Comparison of ENCODE assay signal across 8 mouse cellular contexts in the genomic region with DNA sequence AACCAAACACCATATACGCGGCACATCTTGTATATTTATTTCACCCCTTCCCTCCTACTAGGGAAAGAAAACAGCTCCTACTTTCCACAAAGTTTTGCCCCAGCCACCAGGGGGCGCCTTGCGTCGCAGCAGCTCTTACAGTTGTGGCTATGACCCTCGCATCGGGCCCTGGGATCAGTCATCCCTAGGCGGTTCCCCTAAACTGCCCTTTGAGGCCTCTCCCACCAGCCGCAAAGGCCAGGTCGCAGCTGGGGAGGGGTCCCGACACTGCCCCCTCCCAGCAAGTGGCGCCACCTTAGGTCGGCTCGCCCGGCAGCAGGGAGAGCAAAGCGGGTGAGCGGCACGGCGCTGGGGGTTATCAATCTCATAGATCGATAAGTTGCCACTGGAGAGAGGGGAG. TPM values are rescaled to one million over a fixed set of nuclear protein-coding genes. Genes with fewer than 3 reads are reported as not detected.
DNase-seq lines count a peak whose midpoint lies in the region; ATAC-seq lines count a peak whose summit lies in the region.

No protein-coding gene starts in this region.

- H3K4me1 ChIP-seq in embryonic facial prominence, embryonic 15.5 days = peaks cover 52% of the 10 kb centered on the region
- H3K4me1 ChIP-seq in limb, embryonic 11.5 days (ENCODE audit: control insufficient read depth, insufficient read depth, low read length) = peaks cover 32% of the 10 kb centered on the region
- peaks cover 50% of the 10 kb centered on the region for H3K4me1 ChIP-seq in midbrain, embryonic 12.5 days

- DNase-seq in CD4-positive, CD25-positive, alpha-beta regulatory T cell, adult 2 months (ENCODE audit: low read depth, low spot score) = peak; percentile 21
- peak; percentile 84 for DNase-seq in adrenal gland, postnatal 14 days
- DNase-seq in heart, postnatal 4 days = peak; percentile 51
- DNase-seq in limb, embryonic 11.5 days (ENCODE audit: low spot score) = peak; percentile 79

- H3K4me2 ChIP-seq in embryonic facial prominence, embryonic 15.5 days (replicated peaks) = peak overlapping the region; percentile 67
- peak overlapping the region; percentile 94 for H3K4me2 ChIP-seq in limb, embryonic 11.5 days (ENCODE audit: low read depth, severe bottlenecking)
- peak overlapping the region; percentile 89 for H3K4me2 ChIP-seq in midbrain, embryonic 12.5 days (replicated peaks)

- H3K27me3 ChIP-seq in embryonic facial prominence, embryonic 15.5 days = peaks cover 13% of the 10 kb centered on the region
- peaks cover 5% of the 10 kb centered on the region for H3K27me3 ChIP-seq in limb, embryonic 11.5 days (ENCODE audit: control insufficient read depth, insufficient read depth, low read length)
- peaks cover 36% of the 10 kb centered on the region for H3K27me3 ChIP-seq in midbrain, embryonic 12.5 days

- no peaks in the 10 kb centered on the region for H3K36me3 ChIP-seq in embryonic facial prominence, embryonic 15.5 days
- no peaks in the 10 kb centered on the region for H3K36me3 ChIP-seq in limb, embryonic 11.5 days (ENCODE audit: control insufficient read depth, insufficient read depth, low read length)
- no peaks in the 10 kb centered on the region for H3K36me3 ChIP-seq in midbrain, embryonic 12.5 days

- 0 out of 2 replicates have a peak overlapping the region, but pooled peaks have one; percentile 15 for H3K9ac ChIP-seq in embryonic facial prominence, embryonic 15.5 days
- H3K9ac ChIP-seq in limb, embryonic 11.5 days (ENCODE audit: low read length) = peak overlapping the region; percentile 66; the same call in 1 of the 2 replicates
- 0 out of 2 replicates have a peak overlapping the region, but pooled peaks have one; percentile 45 for H3K9ac ChIP-seq in midbrain, embryonic 12.5 days (replicated peaks)

- H3K4me3 ChIP-seq in embryonic facial prominence, embryonic 15.5 days (replicated peaks) = peak overlapping the region; percentile 88
- peak overlapping the region; percentile 95 for H3K4me3 ChIP-seq in limb, embryonic 11.5 days (ENCODE audit: low read depth, low read length)
- H3K4me3 ChIP-seq in midbrain, embryonic 12.5 days = peak overlapping the region; percentile 93

- WGBS in embryonic facial prominence, embryonic 15.5 days = 2% methylated on average over 20 of the region's 20 CpGs
- WGBS in limb, embryonic 11.5 days = under 1% methylated on average over 20 of the region's 20 CpGs
- WGBS in midbrain, embryonic 12.5 days = under 1% methylated on average over 20 of the region's 20 CpGs

- ATAC-seq in CD4-positive, CD25-positive, alpha-beta regulatory T cell, adult 4 months = no peak
- ATAC-seq in embryonic facial prominence, embryonic 15.5 days (ENCODE audit: insufficient number of reproducible peaks, low FRiP score, low TSS enrichment, low read depth) = no peak
- no peak for ATAC-seq in limb, embryonic 11.5 days (ENCODE audit: insufficient number of reproducible peaks, low FRiP score, low TSS enrichment, low read depth)
- ATAC-seq in midbrain, embryonic 12.5 days (ENCODE audit: low FRiP score, low read depth) = no peak
- ATAC-seq in granulocyte monocyte progenitor cell, adult 5-6 weeks (replicated peaks; ENCODE audit: poor library complexity, severe bottlenecking) = no peak

- H3K9me3 ChIP-seq in embryonic facial prominence, embryonic 15.5 days (replicated peaks) = no peaks in the 10 kb centered on the region
- H3K9me3 ChIP-seq in limb, embryonic 11.5 days (ENCODE audit: control insufficient read depth, low read length) = no peaks in the 10 kb centered on the region
- H3K9me3 ChIP-seq in midbrain, embryonic 12.5 days = no peaks in the 10 kb centered on the region

- no peak overlapping the region for H3K27ac ChIP-seq in embryonic facial prominence, embryonic 15.5 days (replicated peaks)
- H3K27ac ChIP-seq in limb, embryonic 11.5 days (replicated peaks; ENCODE audit: low read depth, low read length) = no peak overlapping the region
- peak overlapping the region; percentile 62; the same call in 1 of the 2 replicates for H3K27ac ChIP-seq in midbrain, embryonic 12.5 days (replicated peaks)

RNA-seq across cellular contexts. Expression of a gene that starts 1.7 kb away (rescaled TPM):
- not detected for polyA plus RNA-seq in CD4-positive, CD25-positive, alpha-beta regulatory T cell, adult 4 months (2017; shearing (Covaris generic))
- 18.7 and 22.0 TPM in 2 replicates for total RNA-seq in adrenal gland, postnatal 14 days (2021)
- 20.5 and 21.0 TPM in 2 replicates for polyA plus RNA-seq in embryonic facial prominence, embryonic 15.5 days (2015; fragmentation: Nextera tagmentation; extraction: Ambion mirVana)
- 10 to 100 TPM; 12.9 to 16.2 TPM for total RNA-seq in heart, postnatal 4 days (2021)
- polyA plus RNA-seq in limb, embryonic 11.5 days (2014; fragmentation: Nextera tagmentation; extraction: Ambion mirVana) = 39.2 and 41.1 TPM in 2 replicates
- 47.9 and 60.8 TPM in 2 replicates for polyA plus RNA-seq in midbrain, embryonic 12.5 days (2016; fragmentation: Nextera tagmentation; extraction: Ambion mirVana)
- total RNA-seq in granulocyte monocyte progenitor cell, adult 5-6 weeks (2014; fragmentation: Nextera tagmentation) = not detected in 2 replicates
- total RNA-seq in granulocyte monocyte progenitor cell, adult 5-6 weeks (2017) = not detected in 2 replicates

Comparison
In these comparisons a context has a peak if more than half of its experiments do, and no peak if none do; other contexts are left out.
1. DNase-seq: peak in every context shown above with its lines; median percentile 84 in adrenal gland, postnatal 14 days; 79 in limb, embryonic 11.5 days; 51 in heart, postnatal 4 days; 21 in CD4-positive, CD25-positive, alpha-beta regulatory T cell, adult 2 months.
2. H3K9ac ChIP-seq: peak in every context shown above with its lines; median percentile 66 in limb, embryonic 11.5 days; 45 in midbrain, embryonic 12.5 days; 15 in embryonic facial prominence, embryonic 15.5 days.
3. RNA of a gene that starts 1.7 kb away (polyA plus RNA-seq): 47.9 to 60.8 TPM in midbrain, embryonic 12.5 days, 39.2 to 41.1 TPM in limb, embryonic 11.5 days and 20.5 to 21.0 TPM in embryonic facial prominence, embryonic 15.5 days; not detected in CD4-positive, CD25-positive, alpha-beta regulatory T cell, adult 4 months; every median in the first group is over 10 times any median in the second.
4. Peak in every context shown above with its lines, with median percentiles within 50 percentile points of each other: H3K4me2 ChIP-seq and H3K4me3 ChIP-seq.